Mouse (Mus musculus) hindbrain, embryonic 10.5 days (tissue): Measurements from ENCODE around the gene Sec23a. TPM values are rescaled to one million over a fixed set of nuclear protein-coding genes. Genes with fewer than 3 reads are reported as not detected.

Experiments
- polyA plus RNA-seq: library from polyadenylated mRNA; unstranded; fragments of >200 nt; fragmentation: Nextera tagmentation; extraction: Ambion mirVana; gene quantifications from 2 replicates; pipeline ENCODE4 v1.2.1, GENCODE M21; 2016

The Sec23a gene
- polyA plus RNA-seq, 1 experiment from 2014 or later = 67.8 TPM

Other genes with a start within 250 kb of the Sec23a start
- gene Gemin2, start 1.4 kb upstream of the Sec23a start, polyA plus RNA-seq = 28.7 and 38.0 TPM in 2 replicates
- gene Trappc6b, start 49.5 kb upstream of the Sec23a start, polyA plus RNA-seq = 72.6 and 84.8 TPM in 2 replicates
- gene Pnn, start 54.9 kb upstream of the Sec23a start, polyA plus RNA-seq = 68.6 and 105 TPM in 2 replicates
- gene Mia2, start 83.8 kb upstream of the Sec23a start, polyA plus RNA-seq = 34.8 and 43.4 TPM in 2 replicates
- gene Fbxo33, start 207.7 kb upstream of the Sec23a start, polyA plus RNA-seq = 5.8 and 6.4 TPM in 2 replicates